Mouse (Mus musculus) thymus, adult 2 months (tissue): ENCODE results near the gene Spag4. TPM values are rescaled to one million over a fixed set of nuclear protein-coding genes. Genes with fewer than 3 reads are reported as not detected.

Source experiments
- DNase-seq: peaks from one replicate; pipeline ENCODE4 v3.0.0; 2021
- H3K27ac ChIP-seq: fragments of 200-500 bp; 2 replicates; pipeline ENCODE4 v1.5.1; 2012; ENCODE audit warnings: low read length, control low read depth; ENCODE audit not compliant: control insufficient read depth, insufficient read depth
- H3K27me3 ChIP-seq: fragments of 200-500 bp; 2 replicates; pipeline ENCODE4 v1.6.1; 2012; ENCODE audit warnings: mild to moderate bottlenecking, low read length, moderate library complexity, mixed read lengths; ENCODE audit not compliant: control insufficient read depth, insufficient read depth
- H3K36me3 ChIP-seq: fragments of 200-500 bp; 2 replicates; pipeline ENCODE4 v1.6.1; 2012; ENCODE audit warnings: mild to moderate bottlenecking, low read length, moderate library complexity; ENCODE audit not compliant: control insufficient read depth, insufficient read depth
- H3K4me1 ChIP-seq: fragments of 200-500 bp; replicated peaks from 2 replicates; pipeline ENCODE4 v1.6.1; 2012; ENCODE audit warnings: low read length; ENCODE audit not compliant: control insufficient read depth, insufficient read depth
- H3K4me3 ChIP-seq: fragments of 200-500 bp; 2 replicates; pipeline ENCODE4 v1.5.1; 2012; ENCODE audit warnings: mild to moderate bottlenecking, low read length, control low read depth, moderate library complexity; ENCODE audit not compliant: control insufficient read depth, insufficient read depth
- CTCF ChIP-seq: fragments of 200-500 bp; IDR thresholded peaks from 2 replicates; pipeline ENCODE4 v1.5.1; 2012; ENCODE audit warnings: mild to moderate bottlenecking, control low read depth, low read length, moderate library complexity, borderline replicate concordance; ENCODE audit not compliant: control insufficient read depth, poor library complexity, insufficient read depth; ENCODE audit errors: extremely low read depth
- POLR2A ChIP-seq: fragments of 200-500 bp; IDR thresholded peaks from 2 replicates; pipeline ENCODE4 v1.6.1; 2012; ENCODE audit warnings: mild to moderate bottlenecking, low read length, control low read depth, moderate library complexity; ENCODE audit not compliant: control insufficient read depth, poor library complexity, insufficient read depth; ENCODE audit errors: extremely low read depth
- WGBS: fragments of 180-500 bp; shearing (Covaris S2); methylation state at CpG from one replicate; pipeline ENCODE4 v1.1.7; 2018; 5-methylcytosine and 5-hydroxymethylcytosine counted together
- polyA plus RNA-seq: library from polyadenylated mRNA; depleted of rRNA; stranded (reverse); fragments of >200 nt; gene quantifications from 2 replicates; pipeline ENCODE4 v1.2.3, GENCODE M21; 2012

Gene Spag4
- polyA plus RNA-seq, 1 experiment: 3.8 TPM

DNA sequence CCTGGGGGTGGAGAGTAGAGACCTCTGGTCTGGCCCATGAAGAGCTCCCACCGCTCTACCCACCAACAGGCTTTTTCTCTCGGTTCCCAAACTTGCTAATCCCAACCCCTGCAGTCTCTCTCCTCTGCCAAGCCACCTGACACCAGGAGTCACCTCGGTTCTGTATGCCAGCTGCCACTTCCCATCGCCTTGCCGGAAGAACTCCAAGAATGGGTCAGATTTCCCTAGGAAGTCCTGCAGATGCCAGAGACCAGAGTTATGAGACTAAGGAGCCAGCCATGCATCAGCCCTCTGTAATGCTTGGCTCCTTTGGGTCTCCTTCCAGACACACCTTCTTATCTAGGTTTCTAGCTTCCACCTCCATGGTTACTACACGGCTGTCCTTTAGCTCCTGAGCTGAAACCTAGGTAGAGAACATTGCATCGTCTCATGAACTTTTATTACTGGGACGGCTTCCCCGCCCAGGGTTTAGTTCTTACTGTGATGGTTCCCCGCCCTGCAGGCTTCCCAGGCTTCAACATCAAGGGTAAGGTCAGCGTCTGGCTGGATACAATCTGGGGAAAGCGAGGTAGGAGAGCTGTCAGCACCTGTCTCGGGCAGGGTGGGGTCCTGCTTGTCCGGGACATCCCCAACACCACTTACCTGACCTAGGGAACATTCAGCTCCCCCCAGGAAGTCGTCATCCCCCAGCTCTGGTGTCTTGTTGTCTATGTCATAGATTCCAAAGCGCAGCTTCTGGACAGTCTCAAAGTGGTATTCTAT is 13.6 kb downstream of the Spag4 start:
- Histone ChIP-seq H3K27me3 (no peaks in the 10 kb centered on the region), H3K4me1 (no peaks in the 10 kb centered on the region), H3K36me3 (peaks cover 52% of the 10 kb centered on the region), H3K27ac (no peak overlapping the region), H3K4me3 (no peak overlapping the region)
- DNase-seq: no peak
- WGBS: 98% methylated on average over 16 of the region's 16 CpGs
- TF ChIP-seq CTCF: no peak
- TF ChIP-seq POLR2A: no peak

DNA sequence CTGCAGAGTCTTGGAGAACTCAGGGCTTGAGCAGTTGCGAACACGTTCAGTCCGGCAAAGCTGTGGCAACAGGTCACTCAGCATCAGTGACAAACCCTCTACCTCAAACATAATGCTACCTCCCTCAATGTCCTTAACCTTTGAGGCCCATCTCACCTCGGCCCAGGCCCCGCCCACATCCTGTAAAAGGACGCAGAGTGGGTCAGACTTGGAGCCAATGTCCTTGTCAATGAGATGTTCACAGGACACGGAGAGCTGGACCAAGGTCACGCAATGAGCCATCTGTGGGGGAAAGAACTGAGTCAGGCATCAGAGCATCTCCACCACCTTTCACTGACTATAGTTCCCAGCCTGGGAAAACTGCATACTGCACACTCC is 14.2 kb downstream of the Spag4 start:
- Histone ChIP-seq H3K36me3 (peaks cover 46% of the 10 kb centered on the region), H3K4me3 (no peak overlapping the region), H3K27ac (no peak overlapping the region), H3K4me1 (no peaks in the 10 kb centered on the region), H3K27me3 (no peaks in the 10 kb centered on the region)
- no peak for DNase-seq
- 92% methylated on average over 8 of the region's 8 CpGs for WGBS
- TF ChIP-seq CTCF (no peak), POLR2A (no peak)

- TF ChIP-seq POLR2A (no peak), CTCF (no peak)
- Histone ChIP-seq H3K27me3 (no peaks in the 10 kb centered on the region), H3K36me3 (peaks cover 41% of the 10 kb centered on the region), H3K27ac (no peak overlapping the region), H3K4me1 (no peaks in the 10 kb centered on the region), H3K4me3 (no peak overlapping the region)
- no peak for DNase-seq
- WGBS: 72% methylated on average over 4 of the region's 4 CpGs
Observed at GRCm38 (mm10) chr2:156079674-156080073, 14.7 kb downstream of the Spag4 start.

DNA sequence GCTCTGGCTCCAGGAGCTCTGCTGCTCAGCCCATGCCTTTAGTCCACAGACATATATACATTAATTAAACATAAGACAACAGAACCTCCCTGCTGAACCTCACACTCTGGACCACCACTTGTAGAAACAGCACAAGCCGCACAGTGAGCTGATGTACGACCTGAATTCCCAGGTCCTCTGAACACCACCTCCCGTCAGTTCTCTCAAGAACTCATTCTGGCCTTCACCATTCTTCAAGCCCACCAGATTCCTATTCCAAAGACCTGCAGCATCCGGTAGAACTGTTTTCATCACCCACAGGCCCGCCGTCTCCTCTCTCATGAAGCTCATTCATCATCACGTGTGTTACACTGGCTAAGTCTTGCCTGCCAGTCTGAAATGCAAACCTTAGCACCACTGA is 15.4 kb downstream of the Spag4 start:
- Histone ChIP-seq H3K4me3 (no peak overlapping the region), H3K36me3 (peaks cover 35% of the 10 kb centered on the region), H3K4me1 (no peaks in the 10 kb centered on the region), H3K27ac (no peak overlapping the region), H3K27me3 (no peaks in the 10 kb centered on the region)
- no peak for TF ChIP-seq POLR2A
- TF ChIP-seq CTCF: no peak
- WGBS: 95% methylated on average over 7 of the region's 7 CpGs
- no peak for DNase-seq

GRCm38 (mm10) chr2:156084541-156084940 is 19.6 kb downstream of the Spag4 start:
- H3K4me1 ChIP-seq: no peaks in the 10 kb centered on the region
- TF ChIP-seq CTCF (no peak), POLR2A (no peak)
- over 99% methylated on average over 3 of the region's 3 CpGs for WGBS

GRCm38 (mm10) chr2:156087391-156088110 is 22.6 kb downstream of the Spag4 start:
- H3K4me3 ChIP-seq: no peak overlapping the region
- H3K36me3 ChIP-seq: no peaks in the 10 kb centered on the region; the same call in 1 of the 2 replicates
- TF ChIP-seq CTCF: no peak
- TF ChIP-seq POLR2A: no peak
- no peaks in the 10 kb centered on the region for H3K27me3 ChIP-seq
- no peaks in the 10 kb centered on the region for H3K4me1 ChIP-seq
- H3K27ac ChIP-seq: no peak overlapping the region
- DNase-seq: no peak
- 89% methylated on average over 7 of the region's 7 CpGs for WGBS

More at GRCm38 (mm10) chr2:156084541-156084940, 19.6 kb downstream of the Spag4 start:
- Histone ChIP-seq H3K27ac (no peak overlapping the region), H3K27me3 (no peaks in the 10 kb centered on the region), H3K4me3 (no peak overlapping the region), H3K36me3 (no peaks in the 10 kb centered on the region; the same call in 1 of the 2 replicates)
- no peak for DNase-seq

DNA sequence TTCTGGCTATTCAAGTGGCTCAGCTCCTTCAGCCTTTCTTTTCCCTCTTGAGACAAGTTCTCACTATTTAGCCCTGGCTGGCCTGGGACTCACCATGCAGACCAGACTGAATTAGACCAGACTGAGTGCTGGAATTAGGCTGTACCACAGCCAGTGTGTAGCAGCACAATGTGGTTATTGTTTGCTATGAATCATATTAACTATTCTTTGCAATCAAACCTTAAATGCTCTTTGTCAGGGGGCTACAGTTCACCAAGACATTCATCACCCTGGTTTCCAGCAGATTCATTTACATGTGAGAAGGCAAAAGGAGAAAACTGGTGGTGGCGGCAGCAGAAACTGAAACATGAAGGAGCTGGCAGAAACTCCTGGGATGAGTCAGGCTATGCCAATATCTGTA is 24.8 kb downstream of the Spag4 start:
- no peak overlapping the region for H3K4me3 ChIP-seq
- DNase-seq: no peak
- WGBS: 94% methylated on average over 1 of the region's 1 CpGs
- H3K36me3 ChIP-seq: peaks cover 3% of the 10 kb centered on the region; the same call in 1 of the 2 replicates
- TF ChIP-seq CTCF: no peak
- TF ChIP-seq POLR2A: no peak
- no peaks in the 10 kb centered on the region for H3K27me3 ChIP-seq
- no peaks in the 10 kb centered on the region for H3K4me1 ChIP-seq
- no peak overlapping the region for H3K27ac ChIP-seq
